Mouse (Mus musculus): ENCODE results near the gene Denr. TPM values are rescaled to one million over a fixed set of nuclear protein-coding genes. Genes with fewer than 3 reads are reported as not detected.

Gene Denr
- polyA plus RNA-seq, 2 experiments = 64.5 to 121 TPM

- DNase-seq (ENCODE audit: low spot score) = no peak
- no peak overlapping the region for H3K4me3 ChIP-seq (replicated peaks; ENCODE audit: low read length)
- H3K4me2 ChIP-seq (replicated peaks; ENCODE audit: low read depth, low read length, severe bottlenecking) = no peak overlapping the region
- 80% methylated on average over 4 of the region's 4 CpGs for WGBS
- ATAC-seq (ENCODE audit: low FRiP score, low read depth) = no peak
- H3K9ac ChIP-seq (ENCODE audit: low read depth, low read length, severe bottlenecking) = no peak overlapping the region
- H3K9me3 ChIP-seq (ENCODE audit: control insufficient read depth, low read length) = no peaks in the 10 kb centered on the region
- no peak overlapping the region for H3K27ac ChIP-seq (replicated peaks; ENCODE audit: low read depth, low read length)
- no peaks in the 10 kb centered on the region for H3K27me3 ChIP-seq (ENCODE audit: control insufficient read depth, insufficient read depth, low read length)
- TF ChIP-seq POLR2A (IDR thresholded peaks at IDR 0.05; ENCODE audit: borderline replicate concordance, extremely low read depth, insufficient read depth, insufficient read length) = no peak
- H3K36me3 ChIP-seq (ENCODE audit: control insufficient read depth, insufficient read depth, low read length) = no peaks in the 10 kb centered on the region
- H3K4me1 ChIP-seq (ENCODE audit: control insufficient read depth, insufficient read depth, low read length) = no peaks in the 10 kb centered on the region; the same call in 1 of the 2 replicates
Measured at GRCm38 (mm10) chr5:123866457-123866856, 40.5 kb upstream of the Denr start.

GRCm38 (mm10) chr5:123869615-123870014 is 37.4 kb upstream of the Denr start:
- WGBS = 70% methylated on average over 4 of the region's 4 CpGs
- H3K9me3 ChIP-seq (ENCODE audit: control insufficient read depth, low read length) = no peaks in the 10 kb centered on the region
- DNase-seq (ENCODE audit: low spot score) = no peak
- H3K36me3 ChIP-seq (ENCODE audit: control insufficient read depth, insufficient read depth, low read length) = no peaks in the 10 kb centered on the region
- no peak overlapping the region for H3K4me2 ChIP-seq (replicated peaks; ENCODE audit: low read depth, low read length, severe bottlenecking)
- H3K27me3 ChIP-seq (ENCODE audit: control insufficient read depth, insufficient read depth, low read length) = no peaks in the 10 kb centered on the region
- H3K9ac ChIP-seq (ENCODE audit: low read depth, low read length, severe bottlenecking) = no peak overlapping the region
- TF ChIP-seq POLR2A (IDR thresholded peaks at IDR 0.05; ENCODE audit: borderline replicate concordance, extremely low read depth, insufficient read depth, insufficient read length) = no peak
- no peak for ATAC-seq (ENCODE audit: low FRiP score, low read depth)
- no peak overlapping the region for H3K27ac ChIP-seq (replicated peaks; ENCODE audit: low read depth, low read length)
- H3K4me3 ChIP-seq (replicated peaks; ENCODE audit: low read length) = no peak overlapping the region
- no peaks in the 10 kb centered on the region for H3K4me1 ChIP-seq (ENCODE audit: control insufficient read depth, insufficient read depth, low read length)

DNA sequence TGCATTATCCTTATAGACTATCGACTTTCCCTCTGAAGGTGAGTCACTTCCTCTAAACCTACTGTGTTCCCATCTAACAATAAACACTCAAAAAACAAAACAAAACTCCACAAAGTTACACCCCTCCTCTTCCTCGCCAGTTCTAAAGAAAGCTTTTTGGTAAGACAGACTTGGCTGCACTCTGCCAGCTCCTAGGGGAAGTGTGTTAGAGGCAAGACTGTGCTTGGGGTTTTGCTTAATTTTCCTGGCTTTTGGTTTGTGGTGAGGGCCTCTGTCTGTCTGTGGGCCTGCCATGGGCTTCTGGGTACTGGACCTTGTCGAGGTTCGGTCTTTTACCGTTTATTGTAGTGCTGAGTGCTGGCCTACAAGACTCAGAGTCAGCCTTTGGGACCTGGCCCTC is 32.8 kb upstream of the Denr start:
- no peak overlapping the region for H3K27ac ChIP-seq (replicated peaks; ENCODE audit: low read depth, low read length)
- peaks cover 9% of the 10 kb centered on the region for H3K4me1 ChIP-seq (ENCODE audit: control insufficient read depth, insufficient read depth, low read length)
- H3K4me3 ChIP-seq (replicated peaks; ENCODE audit: low read length) = no peak overlapping the region
- 90% methylated on average over 5 of the region's 5 CpGs for WGBS
- no peak overlapping the region for H3K9ac ChIP-seq (ENCODE audit: low read depth, low read length, severe bottlenecking)
- no peaks in the 10 kb centered on the region for H3K36me3 ChIP-seq (ENCODE audit: control insufficient read depth, insufficient read depth, low read length)
- no peaks in the 10 kb centered on the region for H3K9me3 ChIP-seq (ENCODE audit: control insufficient read depth, low read length)
- ATAC-seq (ENCODE audit: low FRiP score, low read depth) = no peak
- TF ChIP-seq POLR2A (IDR thresholded peaks at IDR 0.05; ENCODE audit: borderline replicate concordance, extremely low read depth, insufficient read depth, insufficient read length) = no peak
- DNase-seq (ENCODE audit: low spot score) = no peak
- no peaks in the 10 kb centered on the region for H3K27me3 ChIP-seq (ENCODE audit: control insufficient read depth, insufficient read depth, low read length)
- H3K4me2 ChIP-seq (replicated peaks; ENCODE audit: low read depth, low read length, severe bottlenecking) = no peak overlapping the region

GRCm38 (mm10) chr5:123878056-123878455 is 28.9 kb upstream of the Denr start:
- peak overlapping the region; percentile 18 for H3K4me3 ChIP-seq (replicated peaks; ENCODE audit: low read length)
- H3K27me3 ChIP-seq (ENCODE audit: control insufficient read depth, insufficient read depth, low read length) = no peaks in the 10 kb centered on the region
- ATAC-seq (ENCODE audit: low FRiP score, low read depth) (no peak), DNase-seq (ENCODE audit: low spot score) (peak; percentile 42)
- H3K9ac ChIP-seq (ENCODE audit: low read depth, low read length, severe bottlenecking) = peak overlapping the region; percentile 28; the same call in 1 of the 2 replicates
- peak overlapping the region; percentile 46 for H3K4me2 ChIP-seq (replicated peaks; ENCODE audit: low read depth, low read length, severe bottlenecking)
- peaks cover 14% of the 10 kb centered on the region for H3K4me1 ChIP-seq (ENCODE audit: control insufficient read depth, insufficient read depth, low read length)
- WGBS = 19% methylated on average over 14 of the region's 14 CpGs
- no peaks in the 10 kb centered on the region for H3K9me3 ChIP-seq (ENCODE audit: control insufficient read depth, low read length)
- no peak for TF ChIP-seq POLR2A (IDR thresholded peaks at IDR 0.05; ENCODE audit: borderline replicate concordance, extremely low read depth, insufficient read depth, insufficient read length)
- no peak overlapping the region for H3K27ac ChIP-seq (replicated peaks; ENCODE audit: low read depth, low read length)
- H3K36me3 ChIP-seq (ENCODE audit: control insufficient read depth, insufficient read depth, low read length) = no peaks in the 10 kb centered on the region

DNA sequence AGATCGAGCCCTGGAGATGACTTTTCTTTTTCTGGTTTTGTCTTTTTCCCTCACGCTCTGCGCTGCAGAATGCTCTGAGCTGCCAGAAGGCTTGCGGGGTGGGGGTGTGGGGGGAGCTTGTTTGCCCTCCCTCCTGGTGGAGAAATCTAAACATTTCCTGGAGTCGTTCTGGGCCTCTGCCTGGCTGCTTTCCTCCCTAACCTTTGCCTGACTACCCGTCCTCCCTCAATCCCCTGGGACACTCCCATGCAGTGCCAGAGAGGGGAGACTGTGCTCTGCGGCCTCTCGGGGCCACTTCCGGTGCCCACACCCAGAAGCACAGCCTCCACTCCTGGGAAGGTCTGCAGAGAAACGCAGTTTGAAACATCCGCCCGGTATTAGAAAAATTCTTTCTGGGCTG is 27.0 kb upstream of the Denr start, which contains the start of gene Hcar1:
Gene Hcar1 (minus strand): TSS at position 93 of the 400 bp plus-strand sequence.
- Histone ChIP-seq H3K4me2 (replicated peaks; ENCODE audit: low read depth, low read length, severe bottlenecking) (no peak within 1 kb of the TSS; the same call in 1 of the 2 replicates), H3K27ac (replicated peaks; ENCODE audit: low read depth, low read length) (0 out of 2 replicates have a peak within 1 kb of the TSS, but pooled peaks have one; percentile 8), H3K9me3 (ENCODE audit: control insufficient read depth, low read length) (no peaks in the 10 kb centered on the region), H3K4me3 (replicated peaks; ENCODE audit: low read length) (no peak within 1 kb of the TSS), H3K4me1 (ENCODE audit: control insufficient read depth, insufficient read depth, low read length) (peaks cover 14% of the 10 kb centered on the region), H3K27me3 (ENCODE audit: control insufficient read depth, insufficient read depth, low read length) (no peaks in the 10 kb centered on the region), H3K9ac (ENCODE audit: low read depth, low read length, severe bottlenecking) (peak within 1 kb of the TSS; percentile 40), H3K36me3 (ENCODE audit: control insufficient read depth, insufficient read depth, low read length) (no peaks in the 10 kb centered on the region)
- no peak for DNase-seq (ENCODE audit: low spot score)
- no peak for TF ChIP-seq POLR2A (IDR thresholded peaks at IDR 0.05; ENCODE audit: borderline replicate concordance, extremely low read depth, insufficient read depth, insufficient read length)
- ATAC-seq (ENCODE audit: low FRiP score, low read depth) = no peak
- 58% methylated on average over 12 of the region's 12 CpGs for WGBS

GRCm38 (mm10) chr5:123880778-123881177 is 26.2 kb upstream of the Denr start:
- Histone ChIP-seq H3K4me1 (ENCODE audit: control insufficient read depth, insufficient read depth, low read length) (peaks cover 14% of the 10 kb centered on the region), H3K4me3 (replicated peaks; ENCODE audit: low read length) (no peak overlapping the region), H3K27ac (replicated peaks; ENCODE audit: low read depth, low read length) (no peak overlapping the region), H3K9me3 (ENCODE audit: control insufficient read depth, low read length) (no peaks in the 10 kb centered on the region), H3K36me3 (ENCODE audit: control insufficient read depth, insufficient read depth, low read length) (no peaks in the 10 kb centered on the region), H3K4me2 (replicated peaks; ENCODE audit: low read depth, low read length, severe bottlenecking) (no peak overlapping the region), H3K27me3 (ENCODE audit: control insufficient read depth, insufficient read depth, low read length) (no peaks in the 10 kb centered on the region), H3K9ac (ENCODE audit: low read depth, low read length, severe bottlenecking) (no peak overlapping the region)
- TF ChIP-seq POLR2A (IDR thresholded peaks at IDR 0.05; ENCODE audit: borderline replicate concordance, extremely low read depth, insufficient read depth, insufficient read length) = no peak
- ATAC-seq (ENCODE audit: low FRiP score, low read depth) (no peak), DNase-seq (ENCODE audit: low spot score) (no peak)
- 80% methylated on average over 13 of the region's 14 CpGs for WGBS

All from limb, embryonic 14.5 days (tissue).